Mouse (Mus musculus) embryonic facial prominence, embryonic 11.5 days (tissue): ENCODE measurements around the gene Rras2. TPM values are rescaled to one million over a fixed set of nuclear protein-coding genes. Genes with fewer than 3 reads are reported as not detected.

Experiments
- ATAC-seq: fragments of 200-750 bp; cut with Nextera tagmentation; replicated peaks from 2 replicates; pipeline ENCODE4 v1.8.0; 2017; ENCODE audit warnings: low read depth; ENCODE audit not compliant: insufficient number of reproducible peaks, low FRiP score, low TSS enrichment
- DNase-seq: peaks from one replicate; pipeline ENCODE4 v3.0.0-alpha.2; 2015; ENCODE audit warnings: low spot score
- H3K27ac ChIP-seq: fragments of 300-500 bp; sonication (generic); replicated peaks from 2 replicates; pipeline ENCODE4 v1.5.1; 2014; ENCODE audit warnings: mild to moderate bottlenecking, low read depth, low read length, control low read depth
- H3K27me3 ChIP-seq: fragments of 300-500 bp; sonication (generic); 2 replicates; pipeline ENCODE4 v1.6.1; 2014; ENCODE audit warnings: mild to moderate bottlenecking, low read length, moderate library complexity, mixed read lengths; ENCODE audit not compliant: control insufficient read depth, insufficient read depth
- H3K36me3 ChIP-seq: fragments of 300-500 bp; sonication (generic); replicated peaks from 2 replicates; pipeline ENCODE4 v1.6.1; 2014; ENCODE audit warnings: low read depth, mild to moderate bottlenecking, low read length, moderate library complexity, mixed read lengths; ENCODE audit not compliant: control insufficient read depth, insufficient read depth
- H3K4me1 ChIP-seq: fragments of 300-500 bp; sonication (generic); 2 replicates; pipeline ENCODE4 v1.6.1; 2014; ENCODE audit warnings: low read length, mixed read lengths; ENCODE audit not compliant: control insufficient read depth, insufficient read depth
- H3K4me2 ChIP-seq: fragments of 300-500 bp; sonication (generic); 2 replicates; pipeline ENCODE4 v1.6.1; 2014; ENCODE audit warnings: low read depth, mild to moderate bottlenecking, control low read depth, low read length, moderate library complexity
- H3K4me3 ChIP-seq: fragments of 300-500 bp; sonication (generic); 2 replicates; pipeline ENCODE4 v1.5.1; 2014; ENCODE audit warnings: low read depth, low read length, control low read depth
- H3K9ac ChIP-seq: fragments of 300-500 bp; sonication (generic); replicated peaks from 2 replicates; pipeline ENCODE4 v1.6.1; 2014; ENCODE audit warnings: mild to moderate bottlenecking, control low read depth, low read length
- H3K9me3 ChIP-seq: fragments of 300-500 bp; sonication (generic); replicated peaks from 2 replicates; pipeline ENCODE4 v1.6.1; 2016; ENCODE audit warnings: mild to moderate bottlenecking, low read length, inconsistent platforms, mixed read lengths; ENCODE audit not compliant: control insufficient read depth
- WGBS: fragments of 180-500 bp; shearing (Covaris S2); extraction: QIAGEN DNeasy Blood & Tissue Kit; methylation state at CpG from one replicate; pipeline ENCODE4 v1.1.7; 2014; 5-methylcytosine and 5-hydroxymethylcytosine counted together
- polyA plus RNA-seq: library from polyadenylated mRNA; unstranded; fragments of >200 nt; fragmentation: Nextera tagmentation; extraction: Ambion mirVana; gene quantifications from 2 replicates; pipeline ENCODE4 v1.2.1, GENCODE M21; 2014

Rras2 gene
- polyA plus RNA-seq, 1 experiment from 2014 or later, result 32.2 TPM

DNA sequence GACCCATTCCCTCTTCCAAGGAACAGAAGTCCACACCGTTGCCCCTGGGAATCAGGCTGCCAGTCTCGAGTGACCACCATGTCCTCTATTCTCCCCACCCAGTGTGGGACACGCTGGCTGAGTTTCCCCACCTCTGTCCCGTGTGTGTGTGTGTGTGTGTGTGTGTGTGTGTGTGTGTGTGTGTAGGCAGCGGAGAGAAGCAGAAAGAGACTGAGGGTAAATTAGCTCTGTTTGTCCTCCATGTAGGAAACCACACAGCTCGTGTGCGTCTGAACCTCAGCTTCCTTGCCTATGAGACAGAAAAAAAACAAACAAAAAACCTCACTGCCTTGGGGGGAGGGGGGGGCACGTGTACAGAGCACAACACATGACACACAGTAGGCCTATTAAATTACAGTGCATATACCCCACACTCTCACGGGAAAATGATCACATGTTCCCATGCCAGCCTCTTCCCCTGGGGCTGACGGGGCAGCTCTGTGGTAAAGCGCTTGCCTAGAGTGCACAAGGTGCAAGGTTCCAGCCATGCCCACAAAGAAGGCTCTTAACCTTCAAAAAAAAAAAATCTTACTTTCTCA lies 48.5 kb downstream of the Rras2 start:
- no peaks in the 10 kb centered on the region for H3K9me3 ChIP-seq
- no peak overlapping the region for H3K27ac ChIP-seq
- H3K36me3 ChIP-seq, result no peaks in the 10 kb centered on the region
- ATAC-seq (no peak), DNase-seq (no peak)
- WGBS, result 69% methylated on average over 11 of the region's 11 CpGs
- no peak overlapping the region for H3K4me2 ChIP-seq
- peaks cover 5% of the 10 kb centered on the region; the same call in 1 of the 2 replicates for H3K4me1 ChIP-seq
- H3K9ac ChIP-seq, result no peak overlapping the region
- H3K27me3 ChIP-seq, result no peaks in the 10 kb centered on the region
- H3K4me3 ChIP-seq, result no peak overlapping the region

DNA sequence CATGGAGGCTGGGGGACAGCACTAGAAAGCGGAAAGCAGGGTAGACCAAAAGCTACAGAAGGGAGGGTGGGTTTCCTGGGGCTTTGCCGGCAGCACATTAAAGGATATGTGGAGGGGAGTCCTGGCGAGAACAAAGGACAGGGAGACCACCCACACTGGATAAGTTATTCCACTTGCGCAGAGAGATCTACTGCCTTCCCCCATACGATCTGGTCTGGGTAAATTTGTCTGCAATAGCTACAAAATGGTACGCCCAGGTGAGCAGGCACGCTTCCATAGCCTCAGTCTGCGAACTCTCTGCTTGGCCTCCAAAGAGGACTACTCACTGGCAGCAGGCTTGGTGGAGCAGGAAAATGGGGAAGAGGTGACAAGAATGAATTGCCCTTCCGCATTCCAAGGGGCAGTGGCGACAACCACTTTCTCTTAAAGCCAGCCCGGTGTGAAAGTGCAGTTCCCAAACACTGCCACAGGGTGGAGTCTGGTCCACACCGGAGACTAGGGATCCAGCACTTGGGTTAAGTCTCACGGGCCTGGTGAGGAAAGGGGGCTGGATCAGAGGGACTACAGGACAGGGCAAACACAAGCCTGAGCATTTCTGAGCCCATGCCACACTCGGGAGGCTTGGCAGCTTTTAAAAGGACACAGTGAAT lies 50.9 kb downstream of the Rras2 start:
- ATAC-seq, result peak; percentile 71; the same call in 1 of the 2 replicates
- WGBS, result 8% methylated on average over 14 of the region's 14 CpGs
- Histone ChIP-seq H3K4me2 (peak overlapping the region; percentile 13), H3K4me1 (peaks cover 2% of the 10 kb centered on the region; the same call in 1 of the 2 replicates), H3K9me3 (no peaks in the 10 kb centered on the region), H3K4me3 (no peak overlapping the region), H3K36me3 (no peaks in the 10 kb centered on the region), H3K27me3 (no peaks in the 10 kb centered on the region), H3K27ac (no peak overlapping the region), H3K9ac (no peak overlapping the region)
- peak; percentile 89 for DNase-seq

DNA sequence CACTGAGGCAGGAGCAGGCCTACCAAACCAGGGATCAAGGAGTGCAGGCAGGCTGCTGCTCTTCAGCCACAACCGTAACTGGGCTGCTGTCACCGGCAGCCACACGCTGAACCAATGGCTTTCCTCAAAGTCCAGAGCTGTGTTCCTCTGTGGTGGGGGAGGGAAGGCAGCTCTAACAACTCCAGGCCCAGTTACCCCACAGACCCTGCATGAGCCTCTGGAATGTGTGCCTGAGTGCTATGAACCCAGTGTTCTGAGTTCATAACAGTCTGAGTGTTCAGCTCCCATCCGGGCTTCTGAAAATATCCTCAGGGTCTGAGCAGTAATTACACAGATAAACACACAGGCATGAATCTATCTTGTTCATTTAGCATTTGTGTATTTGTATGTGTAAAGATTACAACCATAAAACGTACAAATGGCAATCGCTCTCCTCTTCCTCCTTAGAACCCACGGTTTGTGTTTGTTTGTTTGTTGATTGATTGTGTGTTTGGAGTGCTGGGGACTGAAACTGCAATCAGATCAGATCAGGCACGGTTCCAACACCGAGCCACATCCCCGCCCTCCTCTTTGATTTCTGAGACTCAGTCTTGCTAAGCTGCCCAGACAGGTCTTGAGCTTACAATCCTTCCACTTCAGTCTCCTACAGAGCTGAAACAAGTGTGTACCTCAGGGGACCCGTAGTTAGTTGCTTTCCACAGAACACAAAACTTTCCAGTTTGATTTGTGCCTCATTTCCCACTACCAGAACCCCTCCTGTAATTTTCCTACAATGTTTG lies 52.0 kb downstream of the Rras2 start:
- Histone ChIP-seq H3K9me3 (no peaks in the 10 kb centered on the region), H3K4me2 (no peak overlapping the region), H3K27ac (no peak overlapping the region), H3K4me3 (no peak overlapping the region), H3K9ac (no peak overlapping the region), H3K36me3 (no peaks in the 10 kb centered on the region), H3K27me3 (no peaks in the 10 kb centered on the region), H3K4me1 (no peaks in the 10 kb centered on the region; the same call in 1 of the 2 replicates)
- WGBS, result 29% methylated on average over 11 of the region's 11 CpGs
- ATAC-seq, result peak; percentile 50; the same call in 1 of the 2 replicates
- peak; percentile 46 for DNase-seq

DNA sequence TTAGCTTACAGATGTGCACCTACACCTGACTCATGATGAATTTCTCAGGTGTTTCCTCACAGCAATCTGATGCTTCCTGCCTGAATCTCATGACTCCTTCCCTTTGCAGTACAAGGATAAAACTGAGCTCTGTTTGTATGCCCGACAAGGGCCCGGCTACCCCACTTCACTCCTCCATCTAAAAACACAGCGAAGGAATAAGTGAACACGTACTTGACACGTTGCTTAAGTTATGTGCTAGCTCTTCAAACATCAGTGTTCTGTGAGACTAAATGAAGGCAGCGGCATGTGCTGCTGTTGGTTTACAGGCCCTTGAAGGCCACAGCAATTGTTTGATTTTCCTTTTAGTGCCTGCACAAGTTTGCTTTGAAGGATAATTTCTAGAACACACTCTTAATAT lies 53.6 kb downstream of the Rras2 start:
- DNase-seq, result no peak
- 91% methylated on average over 6 of the region's 6 CpGs for WGBS
- no peaks in the 10 kb centered on the region; the same call in 1 of the 2 replicates for H3K4me1 ChIP-seq
- H3K27ac ChIP-seq, result no peak overlapping the region
- no peak overlapping the region for H3K9ac ChIP-seq
- H3K27me3 ChIP-seq, result no peaks in the 10 kb centered on the region
- no peak for ATAC-seq
- H3K36me3 ChIP-seq, result no peaks in the 10 kb centered on the region
- no peak overlapping the region for H3K4me2 ChIP-seq
- H3K4me3 ChIP-seq, result no peak overlapping the region
- no peaks in the 10 kb centered on the region for H3K9me3 ChIP-seq

DNA sequence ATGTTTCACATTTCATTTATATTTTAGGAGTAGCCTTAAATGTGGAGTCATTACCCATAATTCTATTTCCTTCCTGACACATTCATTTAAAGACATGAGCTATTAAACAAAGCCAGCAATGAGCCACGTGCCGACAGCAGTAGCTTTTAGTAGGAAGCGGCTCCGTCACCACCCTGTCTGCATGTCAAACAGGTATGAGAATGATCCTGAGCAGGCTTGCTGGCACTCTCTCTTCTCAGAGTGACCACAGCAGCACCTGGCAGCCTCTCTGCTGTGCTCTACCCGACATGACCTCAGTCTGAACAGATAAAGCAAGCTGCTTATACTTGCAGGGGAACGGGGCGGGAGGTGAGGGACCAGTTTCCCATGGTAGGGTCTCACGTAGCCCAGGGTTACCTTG lies 54.0 kb downstream of the Rras2 start:
- H3K36me3 ChIP-seq, result no peaks in the 10 kb centered on the region
- ATAC-seq, result no peak
- no peaks in the 10 kb centered on the region for H3K27me3 ChIP-seq
- no peak overlapping the region for H3K4me3 ChIP-seq
- H3K9me3 ChIP-seq, result no peaks in the 10 kb centered on the region
- no peaks in the 10 kb centered on the region; the same call in 1 of the 2 replicates for H3K4me1 ChIP-seq
- DNase-seq, result no peak
- no peak overlapping the region for H3K27ac ChIP-seq
- H3K9ac ChIP-seq, result no peak overlapping the region
- H3K4me2 ChIP-seq, result no peak overlapping the region
- 63% methylated on average over 8 of the region's 8 CpGs for WGBS

DNA sequence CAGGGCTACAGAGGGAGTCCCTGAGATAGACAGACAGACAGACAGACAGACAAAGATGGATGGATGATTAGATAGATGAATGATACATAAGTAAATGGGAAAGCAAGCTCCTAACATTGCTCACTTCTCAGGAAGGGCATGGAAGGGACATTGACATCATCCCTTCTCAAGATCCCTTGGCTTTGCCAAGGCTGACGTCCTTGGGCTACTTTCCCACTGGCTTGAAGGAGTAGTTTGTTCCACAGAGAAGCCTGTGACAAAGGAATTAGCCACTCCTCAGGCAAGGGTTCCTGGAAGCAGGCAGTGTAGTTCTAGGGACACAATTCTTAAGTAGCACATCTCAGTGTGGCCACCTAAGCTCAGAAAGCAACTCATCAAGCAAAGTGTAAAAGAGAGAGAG lies 55.1 kb downstream of the Rras2 start:
- no peaks in the 10 kb centered on the region for H3K9me3 ChIP-seq
- H3K27ac ChIP-seq, result no peak overlapping the region
- no peak overlapping the region for H3K4me3 ChIP-seq
- WGBS, result 65% methylated on average over 1 of the region's 1 CpGs
- H3K4me1 ChIP-seq, result no peaks in the 10 kb centered on the region; the same call in 1 of the 2 replicates
- no peaks in the 10 kb centered on the region for H3K27me3 ChIP-seq
- DNase-seq (no peak), ATAC-seq (no peak)
- no peak overlapping the region for H3K4me2 ChIP-seq
- no peaks in the 10 kb centered on the region for H3K36me3 ChIP-seq
- H3K9ac ChIP-seq, result no peak overlapping the region

DNA sequence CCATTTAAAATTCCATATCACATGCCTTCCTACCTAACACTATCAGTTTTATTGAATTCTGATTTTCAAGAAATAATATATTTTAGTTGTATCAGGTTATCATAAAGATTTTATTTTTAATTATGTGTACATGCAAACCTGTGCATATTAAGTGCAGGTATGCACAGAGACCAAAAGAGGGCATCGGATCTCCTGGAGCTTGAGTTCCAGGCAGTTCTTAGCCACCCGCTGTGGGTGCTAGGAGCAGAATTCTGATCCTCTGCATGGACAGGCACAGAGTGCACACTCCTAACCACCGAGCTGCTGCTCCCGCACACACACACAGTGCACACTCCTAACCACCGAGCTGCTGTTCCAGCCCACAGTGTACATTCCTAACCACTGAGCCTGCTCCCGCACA lies 57.1 kb downstream of the Rras2 start:
- no peak for ATAC-seq

More for the DNA sequence above, 57.1 kb downstream of the Rras2 start:
- Histone ChIP-seq H3K9ac (no peak overlapping the region), H3K27me3 (no peaks in the 10 kb centered on the region), H3K36me3 (no peaks in the 10 kb centered on the region), H3K27ac (no peak overlapping the region), H3K4me2 (no peak overlapping the region), H3K4me3 (no peak overlapping the region), H3K4me1 (no peaks in the 10 kb centered on the region; the same call in 1 of the 2 replicates), H3K9me3 (no peaks in the 10 kb centered on the region)
- no peak for DNase-seq
- 94% methylated on average over 6 of the region's 6 CpGs for WGBS
